Mouse (Mus musculus) granulocyte monocyte progenitor cell, adult 5-6 weeks (primary cell): ENCODE measurements at regions not wholly inside any gene's neighbourhood (a gene's known extent, or its start where the extent isn't known, plus 50 kb on each side); places are given as distances from the start of the nearest gene placed in this dataset.
A peak's percentile ranks its signal among the peaks of the same experiment; 100 is the strongest.

Source experiments
- ATAC-seq: replicated peaks from 2 replicates; pipeline ENCODE4 v1.8.0; 2016; ENCODE audit warnings: mild to moderate bottlenecking, moderate TSS enrichment, inconsistent platforms; ENCODE audit not compliant: poor library complexity, severe bottlenecking

DNA sequence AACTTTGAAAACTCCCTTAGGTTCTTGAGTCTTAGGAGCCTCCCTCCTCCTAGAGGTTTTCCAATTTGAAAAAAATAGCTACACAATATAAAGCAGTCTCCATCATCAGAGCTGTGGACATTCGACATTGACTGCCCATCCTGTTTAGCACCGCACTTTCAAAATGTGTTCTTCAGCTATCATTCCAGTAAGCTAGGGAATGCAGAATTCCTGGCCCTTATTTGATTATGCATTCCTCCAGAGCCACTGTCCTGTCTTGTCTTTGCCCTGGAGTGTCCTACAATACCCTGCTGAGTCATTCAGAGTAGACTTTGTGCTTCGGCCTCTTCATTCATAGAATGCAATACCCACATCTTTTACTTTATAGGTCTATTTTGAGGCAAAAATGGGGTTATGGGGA is 267.0 kb upstream of the Hnrnpa3 start:
- ATAC-seq: no peak

DNA sequence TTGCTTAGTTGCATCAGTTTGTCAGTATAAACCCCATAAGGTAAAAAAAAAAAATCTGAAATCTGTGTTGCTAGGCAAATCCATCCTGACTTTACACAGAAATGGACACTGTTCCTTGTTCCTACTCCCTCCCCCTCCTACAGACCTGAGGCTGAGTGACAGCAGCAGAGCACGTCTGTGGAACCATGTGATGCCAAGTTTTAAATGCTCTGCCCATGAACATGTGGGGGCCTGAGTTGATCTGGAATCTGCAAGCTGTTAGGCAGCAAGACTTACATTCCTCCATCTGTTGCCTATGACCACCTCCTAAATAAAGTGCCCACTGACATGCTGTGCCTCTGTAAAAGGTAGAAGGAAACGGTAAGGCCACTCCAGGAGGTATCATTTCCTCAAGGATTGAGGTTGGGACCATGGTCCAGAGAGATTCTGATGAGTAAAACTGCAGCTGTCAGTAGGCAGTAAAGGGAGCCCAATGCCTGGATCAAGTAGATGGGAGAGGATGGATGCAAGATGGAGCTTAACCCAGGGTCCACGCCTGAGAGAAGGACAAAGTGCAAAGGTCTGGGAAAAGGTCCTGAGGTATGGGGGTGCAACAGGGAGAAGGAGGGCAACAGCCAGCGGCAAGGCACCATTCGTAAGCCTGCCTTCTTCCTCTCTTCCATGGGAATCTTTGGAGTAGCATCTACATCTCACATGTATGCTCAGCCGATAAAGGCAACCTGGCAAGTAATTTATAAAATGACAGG is 264.0 kb upstream of the Hnrnpa3 start:
- ATAC-seq: no peak

DNA sequence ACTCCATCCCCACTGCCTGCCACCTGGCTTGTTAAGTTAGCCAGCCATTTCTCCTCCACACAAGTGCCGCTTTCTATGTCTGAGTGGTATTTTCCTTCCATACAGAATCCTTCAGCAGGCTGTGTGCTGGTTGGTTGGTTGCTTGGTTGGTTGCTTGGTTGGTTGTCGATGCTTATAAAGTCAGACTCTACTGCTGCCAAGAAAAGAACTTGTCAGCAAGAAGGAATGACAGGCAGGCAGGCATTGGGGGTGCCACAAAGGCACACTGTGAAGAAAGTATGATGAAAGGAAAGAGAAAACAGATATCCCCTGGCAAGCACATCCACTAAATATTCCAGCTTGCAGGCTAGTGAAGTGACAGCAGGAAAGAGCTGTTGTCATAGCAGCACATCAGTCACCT is 263.0 kb upstream of the Hnrnpa3 start:
- ATAC-seq: no peak

GRCm38 (mm10) chr2:75400291-75400870 is 258.7 kb upstream of the Hnrnpa3 start:
- ATAC-seq: no peak

DNA sequence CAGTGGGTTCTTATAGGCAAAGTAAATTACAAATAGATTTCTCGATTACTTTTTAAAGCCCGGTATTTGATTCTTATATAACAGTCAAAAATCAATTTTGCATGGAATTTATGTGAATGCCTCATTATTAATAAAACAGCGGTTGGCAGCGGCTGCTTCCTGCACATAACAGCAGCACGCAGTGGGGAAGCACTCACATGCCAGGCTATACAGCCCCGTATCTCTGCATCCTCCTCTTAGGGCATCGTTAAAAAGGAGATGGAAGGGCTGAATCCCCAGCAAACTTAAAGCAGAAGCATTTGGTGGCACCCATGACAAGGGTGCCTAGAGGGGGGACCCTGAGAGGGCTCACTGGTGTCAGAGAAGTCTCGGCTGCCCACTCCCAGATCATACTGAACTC is 255.3 kb upstream of the Hnrnpa3 start:
- no peak for ATAC-seq

DNA sequence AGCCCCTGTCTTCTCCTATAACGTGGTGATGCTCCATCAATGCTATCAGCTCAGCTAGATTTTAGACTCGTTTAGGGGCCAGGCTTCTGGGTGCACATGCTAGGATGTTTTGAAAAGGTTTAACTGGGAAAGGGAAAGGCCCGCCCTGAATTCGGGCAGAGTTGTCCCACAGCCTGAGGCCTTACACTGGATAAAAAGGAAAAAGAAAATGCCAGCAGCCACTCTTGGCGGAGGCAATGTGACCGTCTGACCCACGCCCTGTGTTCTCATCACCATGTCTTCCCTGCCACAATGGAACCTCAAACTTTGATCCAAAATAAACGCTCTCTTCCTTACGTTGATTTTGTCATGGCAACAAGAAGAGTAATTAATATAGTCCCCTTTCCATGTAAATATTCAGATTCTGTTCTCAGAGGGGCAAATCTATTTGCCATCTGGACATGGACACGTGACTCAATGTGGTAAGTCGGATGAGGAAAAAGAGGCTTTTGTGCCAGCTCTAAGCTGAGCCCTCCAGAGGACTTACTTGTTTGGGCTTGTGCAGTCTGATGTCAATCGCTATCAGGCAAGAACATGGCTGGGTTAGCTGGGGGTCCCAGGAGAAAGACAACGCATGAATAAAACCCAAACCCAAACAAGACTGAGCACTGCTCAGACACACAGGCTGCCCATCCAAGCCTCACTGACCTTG is 253.4 kb upstream of the Hnrnpa3 start:
- no peak for ATAC-seq

DNA sequence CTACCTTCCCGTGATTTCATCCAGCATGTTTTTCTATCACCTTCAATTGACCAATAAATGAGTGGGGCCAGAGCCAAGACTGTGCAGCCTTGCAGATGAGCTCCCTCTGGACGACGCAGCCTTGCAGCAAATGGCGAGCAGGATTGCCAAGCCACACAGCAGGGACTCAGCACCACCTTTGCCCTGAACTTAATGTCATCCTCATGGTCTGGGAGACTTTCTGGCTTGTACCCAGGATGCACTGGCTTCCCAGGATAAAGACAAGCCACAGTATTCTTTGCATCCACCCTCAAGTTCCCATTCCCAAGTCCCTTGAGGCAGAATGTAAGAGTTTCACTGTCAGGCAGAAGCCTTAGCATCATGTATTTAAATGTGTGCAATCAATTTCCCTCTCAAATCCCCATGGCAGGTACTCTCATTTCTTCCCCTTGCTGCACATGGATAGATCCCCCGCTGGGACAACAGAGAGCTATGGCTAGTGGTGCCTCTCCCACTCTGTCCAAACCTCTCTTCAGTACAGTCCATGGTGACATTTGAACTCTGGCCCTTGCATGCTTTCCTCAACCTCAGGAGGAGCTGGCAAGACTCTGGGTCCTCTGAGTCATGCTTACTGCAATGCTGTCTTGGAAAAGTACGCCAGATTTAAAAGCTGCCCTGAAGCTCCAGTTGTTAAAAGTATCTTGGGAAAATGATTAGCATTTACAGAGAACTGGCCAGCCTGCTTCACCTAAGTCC is 252.2 kb upstream of the Hnrnpa3 start:
- no peak for ATAC-seq

GRCm38 (mm10) chr2:75407560-75407959 is 251.5 kb upstream of the Hnrnpa3 start:
- ATAC-seq: no peak

DNA sequence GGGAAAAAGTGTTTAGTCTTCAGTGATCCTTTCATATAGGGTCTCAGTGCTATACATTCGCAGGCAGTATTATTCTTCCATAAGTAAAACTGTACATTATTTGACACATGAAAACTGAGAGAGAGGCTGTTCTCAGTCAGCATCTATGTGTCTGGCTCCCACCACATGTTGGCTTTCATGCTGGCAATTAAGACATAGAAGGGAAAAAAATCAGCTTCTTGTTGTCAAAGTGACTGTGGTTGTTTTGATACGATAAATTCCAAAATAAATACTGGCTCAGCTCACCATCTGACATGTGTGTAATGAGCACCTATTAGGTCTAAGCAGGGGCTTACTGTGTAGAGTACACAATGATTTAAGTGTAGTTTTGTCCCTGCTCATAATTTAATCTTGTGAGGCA is 251.0 kb upstream of the Hnrnpa3 start:
- no peak for ATAC-seq

DNA sequence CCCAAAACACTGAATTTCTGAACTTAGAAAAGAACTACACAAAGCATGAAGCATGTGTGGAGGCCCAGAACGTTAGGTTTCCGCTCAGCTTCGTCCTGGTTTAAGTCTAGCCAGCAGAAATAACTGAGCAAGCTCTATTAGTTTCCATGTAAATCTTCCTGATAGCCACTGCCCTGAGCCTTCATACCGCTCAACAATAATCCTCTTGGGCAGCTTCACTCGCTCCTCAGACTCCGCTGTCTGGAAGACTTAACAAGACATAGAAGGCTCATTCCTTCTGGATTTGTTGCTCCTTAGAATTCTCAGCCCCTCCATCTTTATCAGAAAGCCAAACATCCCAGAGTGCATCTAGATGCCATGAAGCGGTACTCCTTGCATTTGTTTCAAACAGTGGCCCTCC is 249.3 kb upstream of the Hnrnpa3 start:
- ATAC-seq: no peak

DNA sequence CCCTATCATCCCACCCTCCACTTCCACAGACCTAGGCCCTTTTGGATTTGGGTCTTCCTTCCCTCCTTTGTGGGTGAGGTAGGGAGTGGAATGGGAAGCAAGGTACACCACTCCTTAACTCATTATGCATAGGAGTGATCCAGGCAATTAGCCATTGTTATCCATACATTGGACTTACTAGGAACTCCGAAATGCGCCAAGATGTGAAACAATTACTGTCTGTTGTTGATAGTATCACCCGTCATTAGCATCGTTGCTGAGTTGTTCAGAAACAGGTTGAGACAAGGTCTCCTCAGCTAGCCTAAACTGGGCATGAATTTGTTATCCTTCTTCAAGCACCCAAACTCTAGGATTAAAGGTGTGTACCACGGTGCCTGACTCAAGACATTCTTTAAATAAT is 246.3 kb upstream of the Hnrnpa3 start:
- ATAC-seq: no peak

DNA sequence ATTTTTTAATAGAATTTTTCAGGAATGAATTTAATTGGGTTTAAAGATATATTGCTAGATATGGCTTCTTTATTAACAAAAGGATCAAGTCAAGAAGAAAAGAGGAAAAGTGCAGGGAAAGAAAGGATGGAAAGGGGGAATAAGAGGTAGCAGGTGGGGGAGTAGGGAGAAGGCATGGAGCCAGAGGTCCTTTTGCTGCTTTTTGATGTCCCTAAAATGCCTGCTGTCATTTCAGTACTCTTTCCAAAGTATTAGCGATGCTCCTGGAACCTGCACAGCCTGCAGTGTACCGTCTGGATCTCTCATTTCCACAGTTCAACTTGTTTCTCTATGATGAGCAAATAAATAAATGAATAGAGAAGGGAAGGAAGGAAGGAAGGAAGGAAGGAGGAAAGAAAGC is 240.4 kb upstream of the Hnrnpa3 start:
- no peak for ATAC-seq

GRCm38 (mm10) chr2:75419142-75419541 is 239.9 kb upstream of the Hnrnpa3 start:
- ATAC-seq: no peak

- ATAC-seq: no peak
Measured at GRCm38 (mm10) chr2:75422798-75423685, 236.0 kb upstream of the Hnrnpa3 start.

- ATAC-seq: no peak
Measured at GRCm38 (mm10) chr2:75423872-75424271, 235.2 kb upstream of the Hnrnpa3 start.

DNA sequence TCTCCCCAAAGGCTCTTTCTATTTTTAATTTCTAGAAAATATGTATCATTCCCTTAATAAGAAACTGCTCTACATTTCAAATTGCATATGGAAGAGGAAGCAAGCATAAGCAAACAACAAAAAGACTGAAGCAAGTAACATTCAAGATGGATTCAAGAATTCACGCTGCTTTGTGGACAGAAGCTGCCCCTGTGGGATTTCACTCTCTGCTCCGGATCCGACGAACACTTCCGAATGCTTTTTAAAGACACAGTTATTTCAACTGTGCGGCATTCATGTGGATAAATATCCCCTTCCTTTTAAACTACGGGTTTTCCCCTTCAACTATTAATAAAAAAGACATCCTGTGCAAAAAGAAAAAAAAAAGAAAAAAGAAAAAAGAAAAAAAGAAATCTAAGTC is 234.7 kb upstream of the Hnrnpa3 start:
- no peak for ATAC-seq

DNA sequence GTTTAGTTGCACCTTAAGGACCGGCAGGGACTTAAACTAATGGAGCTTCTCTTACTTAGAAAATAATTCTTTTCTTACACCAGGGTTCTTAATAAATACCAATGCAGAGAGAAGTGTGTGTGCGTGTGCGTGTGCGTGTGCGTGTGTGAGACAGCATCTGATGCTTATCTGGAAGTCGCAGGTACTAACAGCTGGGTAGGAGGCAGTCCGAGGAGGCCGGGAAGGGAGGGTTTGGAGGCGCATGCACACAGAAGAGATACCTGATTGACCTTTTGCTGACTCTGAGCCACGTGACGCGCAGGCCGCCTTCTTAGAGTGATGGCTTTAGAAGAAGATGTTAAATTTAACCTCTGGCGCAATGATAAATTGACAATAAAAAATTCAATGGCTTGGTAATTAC is 234.2 kb upstream of the Hnrnpa3 start:
- no peak for ATAC-seq

GRCm38 (mm10) chr2:75425384-75425783 is 233.7 kb upstream of the Hnrnpa3 start:
- no peak for ATAC-seq

DNA sequence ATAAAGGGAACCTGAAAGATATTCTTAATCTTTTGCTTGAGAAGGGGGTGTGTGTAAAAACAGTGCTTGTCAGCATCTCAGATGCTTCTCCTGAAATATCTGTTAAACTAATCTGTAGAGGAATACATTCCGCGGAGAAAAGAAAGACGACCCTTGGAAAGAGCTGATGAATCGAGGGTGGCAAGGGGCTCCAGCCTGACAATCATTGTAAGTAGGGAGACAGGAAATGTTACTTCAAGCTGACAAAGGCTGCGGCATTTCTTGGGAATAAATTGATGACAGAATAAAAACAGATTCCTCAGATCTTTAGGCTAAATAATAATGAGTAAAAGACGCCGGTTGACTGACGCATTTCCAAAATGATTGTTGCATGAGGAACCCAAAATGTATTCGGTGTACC is 233.3 kb upstream of the Hnrnpa3 start:
- no peak for ATAC-seq

DNA sequence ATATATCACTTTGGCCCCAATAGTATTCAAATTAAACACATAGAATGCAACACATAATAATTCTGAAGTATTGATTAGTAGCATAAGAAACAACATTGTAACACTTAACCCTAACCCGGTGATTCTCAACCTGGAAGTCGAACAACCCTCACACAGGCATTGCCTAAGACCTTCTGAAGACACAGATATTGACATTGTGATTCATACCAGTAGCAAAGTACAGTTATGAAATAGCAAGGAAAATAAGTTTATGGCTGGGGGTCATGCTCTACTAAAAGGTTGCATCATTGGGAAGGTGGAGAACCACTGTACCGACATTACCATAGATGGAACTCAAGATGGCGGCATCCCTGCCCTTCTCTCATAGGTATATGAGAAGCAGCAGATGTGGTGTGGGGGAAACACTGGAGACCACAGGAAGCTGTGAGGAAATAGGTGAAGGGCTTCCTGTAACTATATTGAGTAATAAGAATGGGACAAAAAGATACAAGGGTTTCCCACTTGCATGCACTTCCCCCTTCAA is 231.1 kb upstream of the Hnrnpa3 start:
- peak; percentile 97 for ATAC-seq
